Mouse (Mus musculus): Measurements from ENCODE around the gene Usp28.

DNA sequence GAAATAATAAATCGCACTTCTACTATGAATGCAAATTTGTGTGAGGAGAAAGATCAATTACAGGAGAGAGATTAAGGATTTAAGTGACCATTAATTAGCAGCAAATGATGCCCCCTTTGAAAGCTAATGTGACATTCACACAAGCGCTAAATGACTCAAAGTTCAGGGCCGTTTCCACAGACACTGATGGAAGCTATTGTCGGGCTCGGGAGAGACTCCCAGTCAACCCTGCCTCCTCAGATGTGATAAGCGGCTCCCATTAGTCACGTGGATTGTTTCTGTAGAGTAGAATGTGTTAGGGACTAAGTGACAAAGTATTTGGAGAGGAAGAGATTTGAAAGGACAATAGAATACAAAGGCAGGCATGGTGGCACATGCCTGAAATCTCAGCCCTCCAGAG lies 23.0 kb upstream of the Usp28 start:
- TF ChIP-seq CTCF (IDR thresholded peaks at IDR 0.05; ENCODE audit: control insufficient read depth, insufficient read depth, low read length) = no peak
- no peak for TF ChIP-seq POLR2A (IDR thresholded peaks at IDR 0.05; ENCODE audit: borderline replicate concordance, control insufficient read depth, low read depth, low read length)
